Mouse (Mus musculus) forebrain, embryonic 13.5 days (tissue): ENCODE data around the gene Ano9. TPM values are rescaled to one million over a fixed set of nuclear protein-coding genes. Genes with fewer than 3 reads are reported as not detected.
A peak's percentile ranks its signal among the peaks of the same experiment; 100 is the strongest.

Experiments
- ATAC-seq: fragments of 200-750 bp; cut with Nextera tagmentation; 2 replicates; pipeline ENCODE4 v1.8.0; 2017
- H3K27ac ChIP-seq: fragments of 300-500 bp; sonication (generic); 2 replicates; pipeline ENCODE4 v1.5.1; 2015; ENCODE audit warnings: inconsistent platforms, mild to moderate bottlenecking, moderate library complexity
- H3K27me3 ChIP-seq: fragments of 300-500 bp; sonication (generic); 2 replicates; pipeline ENCODE4 v1.6.1; 2015; ENCODE audit warnings: mild to moderate bottlenecking, inconsistent platforms
- H3K36me3 ChIP-seq: fragments of 300-500 bp; sonication (generic); 2 replicates; pipeline ENCODE4 v1.6.1; 2015; ENCODE audit warnings: mild to moderate bottlenecking, inconsistent platforms; ENCODE audit not compliant: poor library complexity, severe bottlenecking
- H3K4me1 ChIP-seq: fragments of 300-500 bp; sonication (generic); 2 replicates; pipeline ENCODE4 v1.6.1; 2015; ENCODE audit warnings: inconsistent platforms
- H3K4me2 ChIP-seq: fragments of 300-500 bp; sonication (generic); 2 replicates; pipeline ENCODE4 v1.6.1; 2015; ENCODE audit warnings: inconsistent platforms, mild to moderate bottlenecking, moderate library complexity
- H3K4me3 ChIP-seq: fragments of 300-500 bp; sonication (generic); 2 replicates; pipeline ENCODE4 v1.5.1; 2015; ENCODE audit warnings: mild to moderate bottlenecking, inconsistent platforms
- H3K9ac ChIP-seq: fragments of 300-500 bp; sonication (generic); 2 replicates; pipeline ENCODE4 v1.6.1; 2015; ENCODE audit warnings: mild to moderate bottlenecking, inconsistent platforms
- H3K9me3 ChIP-seq: fragments of 300-500 bp; sonication (generic); replicated peaks from 2 replicates; pipeline ENCODE4 v1.6.1; 2016; ENCODE audit warnings: inconsistent platforms
- WGBS: fragments of 180-500 bp; shearing (Covaris S2); methylation state at CpG from one replicate; pipeline ENCODE4 v1.1.7; 2015; 5-methylcytosine and 5-hydroxymethylcytosine counted together
- polyA plus RNA-seq: library from polyadenylated mRNA; unstranded; fragments of >200 nt; fragmentation: Nextera tagmentation; extraction: Ambion mirVana; gene quantifications from 2 replicates; pipeline ENCODE4 v1.2.1, GENCODE M21; 2015

The Ano9 gene
- polyA plus RNA-seq, 1 experiment from 2014 or later = not detected

DNA sequence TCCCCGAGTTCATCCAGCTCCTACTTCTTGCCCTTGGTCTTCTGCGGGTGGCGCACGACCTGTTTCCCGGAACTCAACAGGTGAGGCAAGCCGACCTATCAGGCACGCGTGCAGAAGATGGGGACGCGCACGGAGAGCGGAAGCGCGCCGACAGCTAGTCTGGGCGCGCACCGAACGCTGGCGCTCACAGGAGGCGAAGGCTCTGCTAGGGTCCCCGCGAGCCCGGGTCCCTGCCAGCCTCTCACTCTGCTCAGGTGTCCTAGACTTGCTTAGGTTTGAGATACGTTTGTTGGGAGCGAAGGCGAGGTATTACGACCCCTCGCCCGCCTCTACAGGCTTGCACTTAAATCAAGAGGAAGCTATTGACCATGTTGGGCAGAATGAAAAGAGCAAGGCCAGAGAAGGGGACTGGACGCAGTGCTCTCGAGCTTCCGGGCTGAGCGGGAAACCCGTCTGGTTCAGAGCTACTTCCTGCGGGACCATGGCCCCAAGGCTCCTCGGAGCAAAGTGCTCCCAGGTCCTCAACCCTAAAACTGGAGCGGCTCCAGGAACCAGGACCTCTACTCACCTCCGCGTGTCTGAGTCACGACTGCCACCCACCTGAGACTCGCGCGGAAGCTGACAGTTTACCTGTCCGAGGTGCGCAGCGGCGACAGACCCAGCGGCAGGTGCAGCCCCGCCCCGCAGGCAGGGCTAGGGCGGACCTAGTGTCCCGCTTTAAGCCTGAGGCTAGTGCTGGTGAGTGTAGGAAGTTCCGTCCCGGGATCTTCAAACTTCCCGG lies 17.5 kb downstream of the Ano9 start, which contains the start of gene Sigirr:
Sigirr (minus strand) TSS at position 662 of the 781 bp plus-strand sequence.
- H3K9me3 ChIP-seq = no peaks in the 10 kb centered on the region; the same call in 1 of the 2 replicates
- under 1% methylated on average over 56 of the region's 56 CpGs for WGBS
- H3K4me2 ChIP-seq = peak within 1 kb of the TSS; percentile 64
- no peaks in the 10 kb centered on the region for H3K36me3 ChIP-seq
- H3K27me3 ChIP-seq = peaks cover 58% of the 10 kb centered on the region
- H3K4me1 ChIP-seq = peaks cover 12% of the 10 kb centered on the region; the same call in 1 of the 2 replicates
- peak within 1 kb of the TSS; percentile 38 for H3K4me3 ChIP-seq
- no peak within 1 kb of the TSS for H3K27ac ChIP-seq
- peak within 1 kb of the TSS; percentile 50; the same call in 1 of the 2 replicates for H3K9ac ChIP-seq
- ATAC-seq = no peak

GRCm38 (mm10) chr7:141097177-141097576 lies 20.4 kb downstream of the Ano9 start:
- H3K4me2 ChIP-seq = no peak overlapping the region
- H3K4me3 ChIP-seq = no peak overlapping the region
- no peak overlapping the region for H3K9ac ChIP-seq
- H3K4me1 ChIP-seq = peaks cover 19% of the 10 kb centered on the region
- ATAC-seq = no peak
- WGBS = 85% methylated on average over 5 of the region's 5 CpGs
- no peak overlapping the region for H3K27ac ChIP-seq
- no peaks in the 10 kb centered on the region for H3K36me3 ChIP-seq
- peaks cover 55% of the 10 kb centered on the region for H3K27me3 ChIP-seq
- H3K9me3 ChIP-seq = no peaks in the 10 kb centered on the region; the same call in 1 of the 2 replicates

- no peak overlapping the region for H3K27ac ChIP-seq
- ATAC-seq = no peak
- H3K27me3 ChIP-seq = peaks cover 55% of the 10 kb centered on the region
- WGBS = 27% methylated on average over 6 of the region's 6 CpGs
- peaks cover 21% of the 10 kb centered on the region for H3K4me1 ChIP-seq
- no peaks in the 10 kb centered on the region; the same call in 1 of the 2 replicates for H3K9me3 ChIP-seq
- H3K36me3 ChIP-seq = no peaks in the 10 kb centered on the region
- H3K9ac ChIP-seq = no peak overlapping the region
- no peak overlapping the region for H3K4me3 ChIP-seq
- H3K4me2 ChIP-seq = no peak overlapping the region
These were observed 21.0 kb downstream of the Ano9 start for GRCm38 (mm10) chr7:141096649-141097056.

DNA sequence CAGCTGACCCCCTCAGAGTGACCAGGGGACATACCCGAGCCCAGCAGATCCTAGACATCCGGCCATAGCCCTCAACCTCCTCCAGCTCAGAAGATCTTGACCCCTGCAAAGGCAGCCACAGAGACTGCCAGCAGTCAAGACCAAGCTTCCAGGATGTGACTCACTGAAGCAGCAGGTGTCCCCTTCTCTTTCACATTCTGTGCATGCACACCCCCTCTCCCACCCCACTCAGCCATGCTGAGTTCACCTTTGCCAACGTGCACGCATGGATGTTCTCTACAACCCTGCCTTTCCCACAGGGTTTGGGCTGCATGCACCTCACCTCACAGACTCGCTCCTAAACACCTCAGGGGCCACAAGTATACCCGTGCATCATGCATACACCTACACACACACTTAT lies 21.6 kb downstream of the Ano9 start:
- H3K36me3 ChIP-seq = no peaks in the 10 kb centered on the region
- ATAC-seq = no peak
- H3K9me3 ChIP-seq = no peaks in the 10 kb centered on the region
- peaks cover 55% of the 10 kb centered on the region for H3K27me3 ChIP-seq
- H3K4me1 ChIP-seq = peaks cover 21% of the 10 kb centered on the region
- no peak overlapping the region for H3K4me3 ChIP-seq
- no peak overlapping the region for H3K4me2 ChIP-seq
- no peak overlapping the region for H3K27ac ChIP-seq
- H3K9ac ChIP-seq = no peak overlapping the region
- WGBS = 81% methylated on average over 6 of the region's 6 CpGs

- Histone ChIP-seq H3K4me2 (no peak overlapping the region), H3K27ac (no peak overlapping the region), H3K27me3 (peaks cover 54% of the 10 kb centered on the region), H3K4me3 (no peak overlapping the region), H3K4me1 (peaks cover 12% of the 10 kb centered on the region; the same call in 1 of the 2 replicates), H3K9me3 (no peaks in the 10 kb centered on the region), H3K9ac (no peak overlapping the region), H3K36me3 (no peaks in the 10 kb centered on the region)
- ATAC-seq = no peak
- WGBS = 78% methylated on average over 15 of the region's 15 CpGs
These were observed 23.0 kb downstream of the Ano9 start for GRCm38 (mm10) chr7:141094487-141095205.

- Histone ChIP-seq H3K27me3 (peaks cover 54% of the 10 kb centered on the region), H3K4me2 (no peak overlapping the region), H3K4me3 (no peak overlapping the region), H3K4me1 (peaks cover 9% of the 10 kb centered on the region; the same call in 1 of the 2 replicates), H3K27ac (no peak overlapping the region), H3K36me3 (no peaks in the 10 kb centered on the region), H3K9me3 (no peaks in the 10 kb centered on the region), H3K9ac (no peak overlapping the region)
- no peak for ATAC-seq
- WGBS = 93% methylated on average over 6 of the region's 6 CpGs
These were observed 23.7 kb downstream of the Ano9 start for GRCm38 (mm10) chr7:141093950-141094349.

DNA sequence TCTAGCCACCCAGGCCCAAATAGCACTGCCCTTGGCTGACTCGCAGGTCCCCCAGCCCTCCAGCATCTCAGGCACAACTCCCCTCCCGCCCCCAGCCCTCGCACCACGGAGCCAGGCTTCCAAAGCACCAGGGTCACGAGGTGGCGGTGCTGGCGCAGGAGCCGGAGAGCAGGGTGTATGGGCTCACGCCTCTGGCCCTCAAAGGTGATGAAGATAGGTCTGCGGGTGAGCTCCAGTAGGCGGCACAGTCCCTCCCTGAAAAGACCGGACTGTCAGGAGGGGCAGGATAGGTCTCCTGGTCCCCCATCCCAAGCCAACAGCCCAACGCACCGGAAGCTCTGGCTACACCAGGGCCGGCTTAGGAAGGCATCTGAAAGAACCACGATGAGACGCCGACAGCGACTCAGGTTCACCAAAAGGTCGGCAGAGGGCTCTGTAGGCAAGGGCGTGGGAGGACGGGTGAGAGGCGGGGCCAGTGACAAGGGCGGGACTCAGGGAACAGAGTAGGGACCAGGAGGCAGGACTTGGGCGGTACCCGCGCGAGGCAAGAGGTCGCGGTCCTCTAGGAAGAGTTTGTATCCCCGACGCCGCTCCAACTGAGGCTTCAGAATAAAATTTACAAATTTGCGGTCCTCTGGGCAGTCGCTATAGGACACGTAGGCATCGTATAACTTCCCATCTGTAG lies 25.4 kb downstream of the Ano9 start:
- no peak overlapping the region for H3K9ac ChIP-seq
- peaks cover 58% of the 10 kb centered on the region for H3K27me3 ChIP-seq

GRCm38 (mm10) chr7:141090228-141090627 lies 27.4 kb downstream of the Ano9 start:
- no peaks in the 10 kb centered on the region for H3K9me3 ChIP-seq
- no peak for ATAC-seq
- H3K9ac ChIP-seq = no peak overlapping the region
- no peaks in the 10 kb centered on the region for H3K36me3 ChIP-seq
- peaks cover 9% of the 10 kb centered on the region; the same call in 1 of the 2 replicates for H3K4me1 ChIP-seq
- H3K27me3 ChIP-seq = peaks cover 58% of the 10 kb centered on the region
- no peak overlapping the region for H3K4me3 ChIP-seq
- H3K4me2 ChIP-seq = no peak overlapping the region
- WGBS = 44% methylated on average over 8 of the region's 8 CpGs
- H3K27ac ChIP-seq = no peak overlapping the region

More for the DNA sequence above, 25.4 kb downstream of the Ano9 start:
- ATAC-seq = peak; percentile 77; the same call in 1 of the 2 replicates
- Histone ChIP-seq H3K4me1 (peaks cover 9% of the 10 kb centered on the region; the same call in 1 of the 2 replicates), H3K4me2 (peak overlapping the region; percentile 52), H3K36me3 (no peaks in the 10 kb centered on the region), H3K4me3 (peak overlapping the region; percentile 17), H3K27ac (no peak overlapping the region), H3K9me3 (no peaks in the 10 kb centered on the region)
- 6% methylated on average over 37 of the region's 37 CpGs for WGBS

DNA sequence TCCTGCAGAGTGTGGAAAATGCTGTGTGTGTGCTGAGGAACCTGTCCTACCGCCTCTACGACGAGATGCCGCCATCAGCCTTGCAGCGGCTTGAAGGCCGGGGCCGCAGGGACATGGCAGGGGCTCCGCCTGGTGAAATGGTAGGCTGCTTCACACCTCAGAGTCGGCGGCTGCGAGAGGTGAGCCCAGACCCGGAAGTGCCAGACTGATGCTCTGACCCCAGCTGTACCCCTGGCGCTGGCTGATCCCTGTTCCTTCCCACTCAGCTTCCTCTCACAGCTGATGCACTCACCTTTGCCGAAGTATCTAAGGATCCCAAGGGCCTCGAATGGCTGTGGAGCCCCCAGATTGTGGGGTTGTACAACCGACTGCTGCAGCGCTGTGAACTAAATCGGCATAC lies 29.1 kb downstream of the Ano9 start:
- no peak overlapping the region for H3K4me3 ChIP-seq
- H3K9ac ChIP-seq = no peak overlapping the region
- 0 out of 2 replicates have a peak overlapping the region, but pooled peaks have one; percentile 3 for H3K4me2 ChIP-seq
- peaks cover 58% of the 10 kb centered on the region for H3K27me3 ChIP-seq
- peaks cover 9% of the 10 kb centered on the region; the same call in 1 of the 2 replicates for H3K4me1 ChIP-seq
- H3K27ac ChIP-seq = no peak overlapping the region
- H3K9me3 ChIP-seq = no peaks in the 10 kb centered on the region
- WGBS = 26% methylated on average over 18 of the region's 18 CpGs
- H3K36me3 ChIP-seq = no peaks in the 10 kb centered on the region
- no peak for ATAC-seq

- Histone ChIP-seq H3K4me1 (peaks cover 9% of the 10 kb centered on the region; the same call in 1 of the 2 replicates), H3K36me3 (no peaks in the 10 kb centered on the region), H3K27ac (no peak overlapping the region), H3K9me3 (no peaks in the 10 kb centered on the region), H3K4me2 (no peak overlapping the region), H3K4me3 (no peak overlapping the region), H3K27me3 (peaks cover 55% of the 10 kb centered on the region), H3K9ac (no peak overlapping the region)
- no peak for ATAC-seq
- 51% methylated on average over 8 of the region's 8 CpGs for WGBS
These were observed 29.7 kb downstream of the Ano9 start for GRCm38 (mm10) chr7:141087894-141088293.

DNA sequence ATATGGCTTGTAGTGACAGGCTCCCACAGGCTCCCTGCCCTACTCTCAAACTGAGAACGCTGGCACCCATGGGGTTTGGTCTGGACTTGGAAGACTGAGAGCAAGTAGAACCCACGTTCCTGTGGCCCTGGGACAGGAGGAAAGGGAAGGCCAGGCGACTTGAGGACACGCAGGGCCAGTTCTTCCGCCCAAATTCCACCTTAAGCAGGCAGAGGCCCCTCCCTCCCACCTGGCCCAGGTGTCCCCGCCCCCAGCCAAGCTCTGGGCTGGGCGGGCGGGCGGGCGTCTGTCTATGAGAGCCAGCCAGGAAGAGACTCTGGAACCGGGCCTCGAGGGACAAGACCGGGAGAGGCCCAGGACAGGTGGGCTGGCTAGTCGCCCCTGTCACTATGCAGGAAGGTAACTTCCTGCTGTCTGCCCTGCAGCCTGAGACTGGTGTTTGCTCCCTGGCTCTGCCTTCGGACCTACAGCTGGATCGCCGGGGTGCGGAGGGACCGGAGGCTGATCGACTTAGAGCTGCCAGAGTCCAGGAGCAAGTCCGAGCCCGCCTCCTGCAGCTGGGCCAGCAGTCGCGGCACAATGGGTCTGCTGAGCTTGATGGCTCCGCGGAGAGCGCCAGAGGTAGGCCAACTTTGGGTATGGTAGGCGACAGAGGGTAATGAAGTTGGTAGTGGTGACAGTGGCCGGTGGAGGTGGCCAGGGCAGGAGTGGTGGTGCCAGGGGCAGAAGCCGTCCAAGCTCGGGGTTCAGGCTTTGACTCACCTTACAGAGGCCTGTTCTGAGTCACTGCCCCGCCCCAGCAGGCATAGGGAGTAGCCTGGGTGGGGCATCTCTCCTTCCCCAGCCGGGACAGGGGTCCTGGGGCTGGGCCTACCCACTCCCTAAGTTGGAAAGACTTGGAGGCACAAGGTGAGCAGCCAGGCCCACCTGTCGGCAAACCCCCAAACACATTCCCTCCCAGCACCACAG lies 37.8 kb downstream of the Ano9 start:
- Histone ChIP-seq H3K9ac (no peak overlapping the region), H3K4me3 (no peak overlapping the region), H3K4me1 (no peaks in the 10 kb centered on the region), H3K27ac (no peak overlapping the region), H3K36me3 (no peaks in the 10 kb centered on the region), H3K9me3 (no peaks in the 10 kb centered on the region), H3K27me3 (peaks cover 18% of the 10 kb centered on the region; the same call in 1 of the 2 replicates), H3K4me2 (no peak overlapping the region)
- no peak for ATAC-seq
- 26% methylated on average over 31 of the region's 34 CpGs for WGBS
